Mouse (Mus musculus) heart, adult 9 months (tissue): ENCODE measurements around the gene Ift122.
"Not testable (repeated sequence)": the region's sequence is repeated elsewhere in the genome, so short reads cannot be mapped to it uniquely, and the experiment has no call there.

ENCODE experiments used
- DNase-seq, 2 experiments: peaks; one replicate each; pipeline ENCODE4 v3.0.0; 2022; ENCODE audit warnings: low spot score in 2 of 2

The Ift122 gene

GRCm38 (mm10) chr6:115846640-115847411 lies 6.4 kb upstream of the Ift122 start:
- peak; percentile 41 to 59 for DNase-seq

GRCm38 (mm10) chr6:115848598-115849304 lies 4.5 kb upstream of the Ift122 start:
- no peak for DNase-seq

GRCm38 (mm10) chr6:115852446-115853090 lies 702 bp upstream of the Ift122 start:
- no peak for DNase-seq

GRCm38 (mm10) chr6:115853985-115854384 lies 715 bp downstream of the Ift122 start:
- no peak for DNase-seq

- DNase-seq, result no peak
These were observed 1.2 kb downstream of the Ift122 start for GRCm38 (mm10) chr6:115854432-115854831.

GRCm38 (mm10) chr6:115855733-115856360 lies 2.6 kb downstream of the Ift122 start:
- DNase-seq, result no peak

- no peak for DNase-seq
These were observed 3.1 kb downstream of the Ift122 start for GRCm38 (mm10) chr6:115856361-115856745.

- no peak for DNase-seq
These were observed 6.0 kb downstream of the Ift122 start for GRCm38 (mm10) chr6:115859258-115859657.

- DNase-seq, result no peak
These were observed 6.8 kb downstream of the Ift122 start for GRCm38 (mm10) chr6:115860027-115860556.

GRCm38 (mm10) chr6:115863340-115863841 lies 10.1 kb downstream of the Ift122 start:
- DNase-seq, result no peak

- no peak for DNase-seq
These were observed 12.0 kb downstream of the Ift122 start for GRCm38 (mm10) chr6:115865246-115865645.

- DNase-seq, result not testable (repeated sequence)
These were observed 13.9 kb downstream of the Ift122 start for GRCm38 (mm10) chr6:115867157-115867556.

GRCm38 (mm10) chr6:115871318-115871717 lies 18.0 kb downstream of the Ift122 start:
- DNase-seq, result not testable (repeated sequence)

- no peak for DNase-seq
These were observed 24.0 kb downstream of the Ift122 start for GRCm38 (mm10) chr6:115877239-115877638.

GRCm38 (mm10) chr6:115878694-115879093 lies 25.4 kb downstream of the Ift122 start:
- no peak for DNase-seq

- DNase-seq, result no peak
These were observed 26.5 kb downstream of the Ift122 start for GRCm38 (mm10) chr6:115879736-115880135.

- DNase-seq, result peak; percentile 48 to 62
These were observed 27.5 kb downstream of the Ift122 start for GRCm38 (mm10) chr6:115880751-115881150.

GRCm38 (mm10) chr6:115884018-115884417 lies 30.7 kb downstream of the Ift122 start:
- no peak for DNase-seq

- no peak for DNase-seq
These were observed 33.6 kb downstream of the Ift122 start for GRCm38 (mm10) chr6:115886894-115887293.

GRCm38 (mm10) chr6:115888296-115888695 lies 35.0 kb downstream of the Ift122 start:
- no peak for DNase-seq

- DNase-seq, result no peak
These were observed 37.3 kb downstream of the Ift122 start for GRCm38 (mm10) chr6:115890601-115891000.

- DNase-seq, result no peak
These were observed 37.8 kb downstream of the Ift122 start for GRCm38 (mm10) chr6:115891061-115891460.
